Mouse (Mus musculus) ovary, postnatal 36 days (tissue): ENCODE measurements around the gene Pxk.
A peak's percentile ranks its signal among the peaks of the same experiment; 100 is the strongest.
"Not testable (repeated sequence)": the region's sequence is repeated elsewhere in the genome, so short reads cannot be mapped to it uniquely, and the experiment has no call there.

ENCODE experiments used
- DNase-seq: peaks from one replicate; pipeline ENCODE4 v3.0.0; 2022; ENCODE audit warnings: low spot score, mixed read lengths

The Pxk gene

GRCm38 (mm10) chr14:8102676-8103075, 4.7 kb downstream of the Pxk start:
- peak; percentile 16 for DNase-seq

GRCm38 (mm10) chr14:8108047-8108446, 10.0 kb downstream of the Pxk start:
- DNase-seq: no peak

DNA sequence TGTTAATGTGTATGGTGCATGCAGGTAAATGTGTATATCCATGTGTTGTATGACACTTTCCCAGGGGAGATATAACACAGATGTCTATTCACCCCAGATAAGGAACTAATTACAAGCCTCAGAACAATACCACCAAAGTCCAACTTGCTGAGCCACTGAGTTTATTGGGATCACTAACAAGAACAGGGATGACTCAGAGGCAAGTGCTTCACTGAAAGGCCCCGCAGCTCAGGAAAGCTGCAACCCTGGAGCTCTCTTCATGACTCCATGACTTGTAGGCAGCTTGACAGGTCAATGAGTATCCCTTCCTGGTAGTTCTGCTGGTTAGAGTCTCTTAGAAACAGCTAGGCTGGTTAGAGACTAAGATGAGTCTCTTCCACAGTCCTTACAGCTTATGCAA, 11.0 kb downstream of the Pxk start:
- DNase-seq: no peak

GRCm38 (mm10) chr14:8111545-8111944, 13.5 kb downstream of the Pxk start:
- DNase-seq: no peak

- DNase-seq: no peak
Measured at GRCm38 (mm10) chr14:8112036-8112435, 14.0 kb downstream of the Pxk start.

DNA sequence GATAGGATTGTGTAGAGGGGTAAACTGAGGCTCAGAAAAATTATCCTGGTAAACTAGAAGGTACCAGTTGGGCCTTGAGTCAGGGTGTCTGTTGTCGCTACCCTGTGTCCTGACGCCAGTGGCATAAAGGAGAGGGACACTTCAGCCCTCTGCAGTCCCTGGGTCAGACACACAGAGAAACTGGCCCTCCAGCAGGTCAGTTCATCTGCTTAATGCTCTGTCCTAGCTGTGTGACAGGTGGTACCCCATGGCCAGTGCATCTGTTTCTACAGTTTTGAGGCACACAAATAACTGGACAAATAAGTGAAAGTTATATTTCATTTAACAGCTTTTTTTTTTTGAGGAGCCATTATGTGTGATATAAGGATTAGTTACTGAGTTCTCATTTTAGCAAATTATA, 15.6 kb downstream of the Pxk start:
- no peak for DNase-seq

GRCm38 (mm10) chr14:8114306-8114705, 16.3 kb downstream of the Pxk start:
- no peak for DNase-seq

DNA sequence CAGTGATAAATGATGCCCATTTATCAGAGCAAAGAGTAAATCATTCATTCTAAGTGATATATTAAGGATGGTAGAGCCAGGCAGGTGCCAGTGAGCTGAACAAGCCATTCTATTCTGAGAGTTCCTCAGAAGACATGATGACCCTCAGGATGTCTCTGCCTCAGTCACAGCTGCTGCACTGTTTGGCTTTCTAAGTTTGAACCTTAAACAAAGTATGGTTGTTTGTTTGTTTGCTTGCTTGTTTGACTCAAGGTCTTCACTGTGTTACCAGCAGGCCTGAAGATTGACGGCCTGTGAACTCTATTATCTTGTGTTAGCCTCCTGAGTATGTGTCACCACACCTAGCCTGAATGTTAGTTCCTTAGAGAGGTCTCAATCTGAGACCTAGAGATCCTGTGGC, 16.7 kb downstream of the Pxk start:
- DNase-seq: no peak

- no peak for DNase-seq
Measured at GRCm38 (mm10) chr14:8115772-8116171, 17.8 kb downstream of the Pxk start.

DNA sequence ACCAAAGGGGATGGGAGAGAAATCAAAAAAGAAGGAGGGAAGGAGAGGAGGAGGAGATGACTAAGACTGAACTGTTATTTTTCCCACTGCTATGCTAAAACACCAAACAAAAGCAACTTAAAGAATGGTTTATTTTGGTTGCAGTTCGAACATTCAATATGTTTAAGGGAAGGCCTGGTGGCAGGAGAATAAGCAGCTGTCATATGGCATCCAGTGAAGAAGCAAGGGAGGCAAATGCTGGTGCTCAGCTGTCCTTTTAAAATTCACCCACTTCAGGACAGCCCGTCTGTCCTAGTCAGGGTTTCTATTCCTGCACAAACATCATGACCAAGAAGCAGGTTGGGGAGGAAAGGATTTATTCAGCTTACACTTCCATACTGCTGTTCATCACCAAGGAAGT, 19.4 kb downstream of the Pxk start:
- no peak for DNase-seq

DNA sequence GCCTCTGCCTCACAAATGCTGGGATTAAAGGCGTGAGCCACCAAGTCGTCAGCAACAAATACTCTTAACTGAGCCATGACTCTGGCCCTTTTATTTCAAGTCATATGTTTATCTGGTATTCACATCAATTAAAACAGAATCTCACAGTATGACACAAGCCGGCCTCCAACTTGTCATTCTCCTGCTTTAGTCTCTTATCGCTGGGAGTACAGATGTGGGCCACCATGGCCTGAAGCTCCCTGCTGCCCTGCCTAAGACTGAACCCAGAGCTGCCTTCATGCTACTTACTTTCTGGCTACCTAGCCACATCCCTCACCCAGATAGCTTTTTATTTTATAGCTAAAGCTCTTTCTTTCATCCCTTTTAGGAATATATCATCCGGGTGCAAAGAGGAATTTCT, 21.4 kb downstream of the Pxk start:
- no peak for DNase-seq

DNA sequence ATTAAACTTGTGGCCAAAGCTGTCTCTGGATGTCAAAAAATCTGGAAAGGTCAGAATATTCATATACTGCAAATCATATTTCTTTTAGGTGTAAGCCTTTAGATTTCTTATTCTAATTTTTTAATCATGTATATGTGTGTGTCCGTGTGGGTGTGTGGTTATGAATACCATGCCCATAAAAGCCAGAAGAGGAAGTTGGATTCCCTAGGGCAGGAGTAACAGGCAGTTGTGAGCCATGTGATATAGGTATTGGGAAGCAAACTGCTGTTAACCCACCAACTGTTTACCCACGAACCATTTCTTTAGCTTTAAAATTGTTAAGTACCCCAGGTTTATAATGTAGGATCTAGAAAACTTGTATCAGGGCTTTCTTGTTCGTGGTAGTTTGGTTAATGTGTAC, 21.9 kb downstream of the Pxk start:
- no peak for DNase-seq

- DNase-seq: no peak
Measured at GRCm38 (mm10) chr14:8123141-8123540, 25.1 kb downstream of the Pxk start.

DNA sequence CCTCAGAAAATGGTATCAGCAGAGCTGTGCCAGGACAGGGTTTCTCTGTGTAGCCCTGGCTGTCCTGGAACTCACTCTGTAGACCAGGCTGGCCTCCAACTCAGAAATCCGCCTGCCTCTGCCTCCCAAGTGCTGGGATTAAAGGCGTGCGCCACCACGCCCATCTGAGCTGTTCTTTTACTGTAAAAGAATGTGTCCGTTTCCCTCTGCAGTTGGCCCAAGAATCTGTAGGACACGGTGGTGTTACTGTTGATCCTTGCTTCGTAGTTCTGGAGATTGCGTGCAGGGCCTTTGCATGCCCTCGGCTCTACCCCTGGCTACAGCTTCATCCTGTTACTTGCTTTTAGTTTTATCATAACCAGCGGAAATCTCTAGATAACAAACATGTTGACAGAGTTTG, 25.6 kb downstream of the Pxk start:
- not testable (repeated sequence) for DNase-seq

- DNase-seq: no peak
Measured at GRCm38 (mm10) chr14:8124046-8124881, 26.3 kb downstream of the Pxk start.

DNA sequence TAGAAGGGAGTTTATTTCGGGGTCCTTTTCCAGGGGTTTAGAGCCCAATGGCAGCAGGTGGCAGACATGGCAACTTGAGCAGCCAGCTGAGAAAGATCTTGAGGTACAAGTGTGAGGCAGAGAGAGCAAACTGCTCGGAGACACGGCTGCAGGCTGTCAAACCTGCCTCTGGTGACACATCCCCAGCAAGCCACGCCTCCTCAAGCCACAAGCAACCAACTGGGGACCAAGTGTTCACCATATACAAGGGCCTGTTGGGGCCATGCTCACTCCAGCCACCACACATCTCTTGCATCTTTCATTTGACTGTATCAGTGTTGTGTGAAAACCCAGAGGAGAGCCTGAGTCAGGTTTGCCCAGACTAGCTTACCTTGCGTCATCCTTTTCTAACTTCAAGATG, 30.0 kb downstream of the Pxk start:
- no peak for DNase-seq

DNA sequence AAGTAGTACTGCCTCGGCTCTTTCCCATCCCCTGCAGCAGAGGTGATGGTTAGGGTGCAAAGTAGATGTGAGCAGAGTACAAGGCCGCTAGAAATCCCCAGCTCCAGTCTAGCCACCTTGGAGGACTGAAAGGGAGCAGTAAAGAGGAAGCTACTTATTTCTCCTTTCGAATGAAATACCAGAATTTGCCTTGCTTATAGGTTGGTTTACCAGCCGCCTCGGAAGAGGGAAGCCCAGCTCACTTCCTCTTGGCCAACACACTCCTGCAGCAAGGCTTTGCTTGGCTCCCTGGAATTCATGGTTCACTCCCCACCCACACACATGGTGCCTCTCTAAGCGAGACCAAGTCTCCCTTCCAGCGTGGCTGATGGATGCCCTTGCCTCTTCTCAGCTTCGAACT, 34.8 kb downstream of the Pxk start:
- DNase-seq: no peak

- DNase-seq: no peak
Measured at GRCm38 (mm10) chr14:8134234-8134633, 36.2 kb downstream of the Pxk start.

DNA sequence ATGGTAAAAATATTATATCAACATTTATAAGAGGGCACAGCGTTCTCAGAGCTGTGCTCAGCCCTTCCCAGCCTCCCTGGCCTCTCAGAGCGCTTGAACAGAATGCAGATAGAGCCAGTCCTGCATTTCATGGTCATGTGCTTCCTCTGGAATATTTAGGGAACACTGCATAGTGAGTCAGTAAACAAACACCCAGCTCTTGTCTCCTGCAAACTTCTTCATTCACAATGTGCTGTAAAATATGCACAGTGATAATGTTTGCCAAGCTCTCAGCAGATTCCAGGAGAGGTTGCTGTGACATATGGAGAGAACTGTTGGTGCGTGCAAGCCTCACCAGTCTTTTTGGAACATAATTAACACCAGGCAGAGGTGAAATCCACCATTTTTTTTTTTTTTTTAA, 37.1 kb downstream of the Pxk start:
- DNase-seq: no peak

DNA sequence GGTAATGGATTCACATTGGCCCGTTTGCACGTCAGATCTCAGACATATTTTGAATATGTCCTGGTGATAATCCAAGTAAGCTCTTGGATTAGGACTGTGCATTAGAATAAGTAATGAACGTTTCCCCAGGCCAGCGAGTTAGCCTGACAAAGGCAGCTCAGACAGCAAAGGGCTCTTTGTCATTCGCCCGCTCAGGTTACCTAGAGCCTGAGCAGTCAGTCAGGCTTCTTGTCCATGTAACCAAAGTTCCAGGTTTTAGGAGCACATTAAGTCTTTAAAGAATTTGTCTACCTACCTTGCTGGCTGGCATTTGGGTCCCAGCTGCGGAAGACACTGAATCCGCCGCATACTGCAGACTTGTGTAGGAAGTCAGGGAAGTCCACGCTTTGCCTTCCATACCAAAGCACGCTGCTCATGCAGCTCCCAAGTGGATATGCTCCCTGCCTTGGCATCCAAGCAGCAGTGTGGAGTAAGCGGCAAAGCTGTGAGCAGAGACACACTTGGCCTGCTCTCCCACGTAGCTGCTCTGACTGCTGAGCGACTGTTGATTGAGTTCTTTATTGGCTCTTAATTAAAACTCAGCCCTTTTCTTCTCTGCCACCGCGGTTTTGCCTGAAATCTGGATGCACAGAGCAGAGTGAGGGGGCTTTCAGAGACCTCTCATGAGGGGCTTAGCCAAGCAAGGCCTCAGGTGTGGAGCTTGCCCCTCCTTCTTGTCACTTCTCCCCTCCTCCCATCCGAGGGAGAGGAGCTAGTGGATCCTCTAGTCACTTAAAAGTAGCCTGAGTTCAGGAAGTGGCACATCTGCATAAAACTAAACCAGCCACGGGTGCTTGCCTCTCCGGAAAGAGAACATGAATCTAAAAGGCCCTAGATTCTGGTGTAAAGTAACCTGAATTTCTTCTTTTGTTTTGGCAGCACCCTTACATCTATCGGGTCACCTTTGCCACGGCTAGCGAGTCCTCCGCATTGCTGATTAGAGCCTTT, 42.0 kb downstream of the Pxk start:
- DNase-seq: no peak

DNA sequence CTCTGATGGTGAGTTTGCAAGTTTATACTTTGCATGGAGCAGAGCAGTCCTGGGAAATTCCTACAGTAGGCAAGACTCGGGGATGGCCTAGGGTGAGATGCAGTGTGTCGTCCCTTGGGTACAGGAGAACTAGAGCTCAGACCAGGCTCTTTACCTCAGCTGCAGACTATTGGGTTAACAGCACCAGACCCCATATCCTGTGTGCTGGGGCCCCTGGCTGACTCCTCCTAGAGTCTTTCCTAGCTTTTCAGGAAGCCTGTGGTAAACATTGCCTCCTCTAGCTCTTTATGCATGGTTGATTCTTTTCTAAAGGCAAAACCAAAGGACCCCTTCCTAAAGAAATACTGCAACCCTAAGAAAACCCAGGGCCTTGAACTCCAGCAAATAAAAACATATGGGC, 43.1 kb downstream of the Pxk start:
- DNase-seq: no peak

GRCm38 (mm10) chr14:8145594-8146558, 47.9 kb downstream of the Pxk start:
- DNase-seq: no peak
